18 mouse cellular contexts compared by ENCODE assay signal in the genomic region with DNA sequence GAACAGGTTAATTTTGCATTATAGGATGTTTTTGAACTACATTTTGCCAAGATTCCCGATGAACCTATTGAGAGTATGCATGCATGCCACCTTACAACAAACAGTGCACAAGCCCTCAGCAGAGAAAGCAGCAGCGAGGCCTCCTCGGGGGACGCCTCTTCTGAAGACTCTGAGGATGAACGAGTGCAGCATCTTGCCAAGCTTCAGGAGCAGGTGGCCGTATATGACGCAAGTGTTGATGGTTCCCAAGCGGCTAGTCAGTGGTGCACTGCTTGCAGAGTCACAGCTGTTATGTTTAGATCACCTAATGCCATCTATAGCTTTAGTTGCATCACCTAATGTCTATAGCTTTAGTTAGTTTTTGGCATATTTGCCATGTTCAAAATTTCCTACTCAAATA. TPM values are rescaled to one million over a fixed set of nuclear protein-coding genes. Genes with fewer than 3 reads are reported as not detected.
A peak's percentile ranks its signal among the peaks of the same experiment; 100 is the strongest.
DNase-seq lines count a peak whose midpoint lies in the region; TF ChIP-seq lines count a peak whose summit lies in the region.
"Had no signal": no experiment of that assay in that cellular context is flagged by ENCODE, and none has a peak within 500 bp of the region (broad histone marks: within the 10 kb centered on the region; RNA-seq: fewer than 3 reads in every experiment).

No protein-coding gene starts in this region.

- 65% methylated on average over 8 of the region's 8 CpGs for WGBS in thymus, adult 2 months

- no peak overlapping the region for H3K4me3 ChIP-seq in thymus, adult 2 months (ENCODE audit: control insufficient read depth, insufficient read depth, low read length)
- H3K4me3 ChIP-seq: embryonic facial prominence, embryonic 15.5 days; erythroblast, embryonic 14.5 days; forebrain, embryonic 15.5 days; heart, embryonic 13.5 days; hindbrain, embryonic 15.5 days had no signal

- no peaks in the 10 kb centered on the region for H3K27me3 ChIP-seq in thymus, adult 2 months (ENCODE audit: control insufficient read depth, insufficient read depth, low read length)
- H3K27me3 ChIP-seq: embryonic facial prominence, embryonic 15.5 days; forebrain, embryonic 15.5 days; heart, embryonic 13.5 days; hindbrain, embryonic 15.5 days had no signal

- peaks cover 29% of the 10 kb centered on the region for H3K4me1 ChIP-seq in thymus, adult 2 months (replicated peaks; ENCODE audit: control insufficient read depth, insufficient read depth, low read length)

- DNase-seq in gastrocnemius, adult 18-20 months (ENCODE audit: low spot score): peak; percentile 25
- DNase-seq in gastrocnemius, postnatal 14 days: no peak
- no peak for DNase-seq in thymus, adult 2 months
- no peak for DNase-seq in thymus, adult 18-20 months
- peak; percentile 36 for DNase-seq in thymus, postnatal 25 days
- no peak for DNase-seq in cerebellum, postnatal 25 days
- DNase-seq in spleen, adult 12 weeks (ENCODE audit: low spot score): no peak
- DNase-seq: adrenal gland, postnatal 10 days; cerebellum, adult 11-12 months; cerebellum, adult 9-10 months; cerebellum, postnatal 36 days; heart, postnatal 36 days had no signal

- no peak for TF ChIP-seq CTCF in thymus, adult 2 months (IDR thresholded peaks at IDR 0.05; ENCODE audit: borderline replicate concordance, control insufficient read depth, extremely low read depth, insufficient read depth, low read length, poor library complexity)

- TF ChIP-seq POLR2A in thymus, adult 2 months (IDR thresholded peaks at IDR 0.05; ENCODE audit: control insufficient read depth, extremely low read depth, insufficient read depth, low read length, poor library complexity): no peak

- H3K27ac ChIP-seq in thymus, adult 2 months (ENCODE audit: control insufficient read depth, insufficient read depth, low read length): peak overlapping the region; percentile 20; the same call in 1 of the 2 replicates
- H3K27ac ChIP-seq: embryonic facial prominence, embryonic 15.5 days; forebrain, embryonic 15.5 days; heart, embryonic 13.5 days; hindbrain, embryonic 15.5 days had no signal

- intact Hi-C loops in gastrocnemius, postnatal 14 days (cut with DNase I; ENCODE audit: low total_unique reads): no loop called here

- H3K36me3 ChIP-seq in thymus, adult 2 months (ENCODE audit: control insufficient read depth, insufficient read depth, low read length): no peaks in the 10 kb centered on the region
- H3K36me3 ChIP-seq: embryonic facial prominence, embryonic 15.5 days; forebrain, embryonic 15.5 days; heart, embryonic 13.5 days; hindbrain, embryonic 15.5 days had no signal

RNA-seq across cellular contexts. Expression of a gene that starts 26.8 kb away (rescaled TPM):
- total RNA-seq in gastrocnemius, adult 18-20 months (2021): 1 to 10 TPM; 1.8 to 2.3 TPM
- 1 to 10 TPM; 2.4 TPM for total RNA-seq in gastrocnemius, postnatal 14 days (2021)
- polyA plus RNA-seq in thymus, adult 2 months (2012; rRNA removed): 4.7 and 4.9 TPM in 2 replicates
- polyA plus RNA-seq: erythroblast, embryonic 14.5 days had no signal

RNA-seq across cellular contexts. Expression of a gene that starts 44.8 kb away (rescaled TPM):
- total RNA-seq in gastrocnemius, adult 18-20 months (2021): under 1 TPM; 0.24 to 0.89 TPM
- 1 to 10 TPM; 1.4 to 1.7 TPM for total RNA-seq in gastrocnemius, postnatal 14 days (2021)
- polyA plus RNA-seq in thymus, adult 2 months (2012; rRNA removed): 1.2 and 1.3 TPM in 2 replicates
- polyA plus RNA-seq: C2C12; erythroblast, embryonic 14.5 days had no signal

Comparison
In these comparisons a context has a peak if more than half of its experiments do, and no peak if none do; other contexts are left out.
1. DNase-seq: peak in gastrocnemius, adult 18-20 months (single experiment) and thymus, postnatal 25 days (single experiment); none in gastrocnemius, postnatal 14 days (single experiment), thymus, adult 2 months (single experiment), thymus, adult 18-20 months (0 of 2), cerebellum, postnatal 25 days (0 of 2) and spleen, adult 12 weeks (single experiment).